Mouse (Mus musculus): Measurements from ENCODE around the gene Gm853. TPM values are rescaled to one million over a fixed set of nuclear protein-coding genes. Genes with fewer than 3 reads are reported as not detected.

Gene Gm853
- polyA plus RNA-seq, 2 experiments: not detected

GRCm38 (mm10) chr4:130183879-130184278, 38.3 kb downstream of the Gm853 start:
- Histone ChIP-seq H3K36me3 (replicated peaks; ENCODE audit: control insufficient read depth, insufficient read depth, low read depth) (no peaks in the 10 kb centered on the region), H3K27me3 (ENCODE audit: control insufficient read depth, insufficient read depth, low read length) (no peaks in the 10 kb centered on the region; the same call in 1 of the 2 replicates), H3K4me2 (ENCODE audit: low read depth) (no peak overlapping the region), H3K9ac (replicated peaks) (no peak overlapping the region), H3K4me3 (ENCODE audit: insufficient read depth in 1 of 2, low read depth in 2 of 2, low read length in 2 of 2) (no peak overlapping the region), H3K9me3 (ENCODE audit: control insufficient read depth, low read length) (no peaks in the 10 kb centered on the region), H3K27ac (no peak overlapping the region), H3K4me1 (replicated peaks; ENCODE audit: control insufficient read depth in 2 of 2, insufficient read depth in 2 of 2, low read length in 1 of 2) (peaks cover 0 to 2% of the 10 kb centered on the region in 2 experiments; a peak in 1 of 4 replicates)
- TF ChIP-seq EP300 (IDR thresholded peaks at IDR 0.05; ENCODE audit: low read depth) (no peak), CTCF (IDR thresholded peaks at IDR 0.05; ENCODE audit: low read depth) (no peak)
- ATAC-seq (ENCODE audit: insufficient read depth): no peak
- DNase-seq (ENCODE audit: low read depth in 3 of 3, low spot score in 3 of 3): no peak
- 65% methylated on average over 5 of the region's 5 CpGs for WGBS (ENCODE audit: insufficient replicate concordance)

GRCm38 (mm10) chr4:130183023-130183422, 39.2 kb downstream of the Gm853 start:
- DNase-seq (ENCODE audit: low read depth in 3 of 3, low spot score in 3 of 3): no peak
- WGBS (ENCODE audit: insufficient replicate concordance): 70% methylated on average over 13 of the region's 13 CpGs
- Histone ChIP-seq H3K9me3 (ENCODE audit: control insufficient read depth, low read length) (no peaks in the 10 kb centered on the region), H3K9ac (replicated peaks) (no peak overlapping the region), H3K4me2 (ENCODE audit: low read depth) (no peak overlapping the region), H3K27me3 (ENCODE audit: control insufficient read depth, insufficient read depth, low read length) (no peaks in the 10 kb centered on the region; the same call in 1 of the 2 replicates), H3K4me1 (replicated peaks; ENCODE audit: control insufficient read depth in 2 of 2, insufficient read depth in 2 of 2, low read length in 1 of 2) (no peaks in the 10 kb centered on the region), H3K36me3 (replicated peaks; ENCODE audit: control insufficient read depth, insufficient read depth, low read depth) (no peaks in the 10 kb centered on the region), H3K27ac (no peak overlapping the region), H3K4me3 (ENCODE audit: insufficient read depth in 1 of 2, low read depth in 2 of 2, low read length in 2 of 2) (no peak overlapping the region)
- ATAC-seq (ENCODE audit: insufficient read depth): no peak
- TF ChIP-seq EP300 (IDR thresholded peaks at IDR 0.05; ENCODE audit: low read depth): no peak

GRCm38 (mm10) chr4:130181886-130182285, 40.3 kb downstream of the Gm853 start:
- Histone ChIP-seq H3K4me1 (replicated peaks; ENCODE audit: control insufficient read depth in 2 of 2, insufficient read depth in 2 of 2, low read length in 1 of 2) (0 out of 4 replicates have a peak, but pooled peaks cover 0 to 1% of the 10 kb centered on the region in 2 experiments), H3K9me3 (ENCODE audit: control insufficient read depth, low read length) (no peaks in the 10 kb centered on the region), H3K9ac (replicated peaks) (no peak overlapping the region), H3K36me3 (replicated peaks; ENCODE audit: control insufficient read depth, insufficient read depth, low read depth) (no peaks in the 10 kb centered on the region), H3K4me2 (ENCODE audit: low read depth) (no peak overlapping the region), H3K27ac (no peak overlapping the region), H3K4me3 (ENCODE audit: insufficient read depth in 1 of 2, low read depth in 2 of 2, low read length in 2 of 2) (no peak overlapping the region), H3K27me3 (ENCODE audit: control insufficient read depth, insufficient read depth, low read length) (peaks cover 3% of the 10 kb centered on the region)
- WGBS (ENCODE audit: insufficient replicate concordance): 31% methylated on average over 4 of the region's 4 CpGs
- DNase-seq (ENCODE audit: low read depth in 3 of 3, low spot score in 3 of 3) (no peak), ATAC-seq (ENCODE audit: insufficient read depth) (no peak)
- TF ChIP-seq EP300 (IDR thresholded peaks at IDR 0.05; ENCODE audit: low read depth) (no peak), CTCF (IDR thresholded peaks at IDR 0.05; ENCODE audit: low read depth) (no peak)

GRCm38 (mm10) chr4:130180909-130181602, 41.1 kb downstream of the Gm853 start:
- peaks cover 3% of the 10 kb centered on the region for H3K27me3 ChIP-seq (ENCODE audit: control insufficient read depth, insufficient read depth, low read length)
- no peaks in the 10 kb centered on the region for H3K36me3 ChIP-seq (replicated peaks; ENCODE audit: control insufficient read depth, insufficient read depth, low read depth)
- TF ChIP-seq CTCF (IDR thresholded peaks at IDR 0.05; ENCODE audit: low read depth): no peak
- no peak for TF ChIP-seq EP300 (IDR thresholded peaks at IDR 0.05; ENCODE audit: low read depth)
- peaks cover 0 to 2% of the 10 kb centered on the region in 2 experiments; a peak in 1 of 4 replicates for H3K4me1 ChIP-seq (replicated peaks; ENCODE audit: control insufficient read depth in 2 of 2, insufficient read depth in 2 of 2, low read length in 1 of 2)
- H3K4me3 ChIP-seq (ENCODE audit: insufficient read depth in 1 of 2, low read depth in 2 of 2, low read length in 2 of 2): no peak overlapping the region
- 50% methylated on average over 7 of the region's 7 CpGs for WGBS (ENCODE audit: insufficient replicate concordance)
- no peak overlapping the region for H3K9ac ChIP-seq (replicated peaks)
- no peak overlapping the region for H3K4me2 ChIP-seq (ENCODE audit: low read depth)
- ATAC-seq (ENCODE audit: insufficient read depth): no peak
- no peak overlapping the region for H3K27ac ChIP-seq
- no peaks in the 10 kb centered on the region for H3K9me3 ChIP-seq (ENCODE audit: control insufficient read depth, low read length)
- DNase-seq (ENCODE audit: low read depth in 3 of 3, low spot score in 3 of 3): no peak

- Histone ChIP-seq H3K4me1 (replicated peaks; ENCODE audit: control insufficient read depth in 2 of 2, insufficient read depth in 2 of 2, low read length in 1 of 2) (peaks cover 0 to 3% of the 10 kb centered on the region in 2 experiments; a peak in 3 of 4 replicates), H3K4me3 (ENCODE audit: insufficient read depth in 1 of 2, low read depth in 2 of 2, low read length in 2 of 2) (no peak overlapping the region), H3K4me2 (ENCODE audit: low read depth) (no peak overlapping the region), H3K36me3 (replicated peaks; ENCODE audit: control insufficient read depth, insufficient read depth, low read depth) (no peaks in the 10 kb centered on the region), H3K9ac (replicated peaks) (no peak overlapping the region), H3K27ac (no peak overlapping the region), H3K27me3 (ENCODE audit: control insufficient read depth, insufficient read depth, low read length) (peaks cover 10% of the 10 kb centered on the region), H3K9me3 (ENCODE audit: control insufficient read depth, low read length) (no peaks in the 10 kb centered on the region)
- ATAC-seq (ENCODE audit: insufficient read depth): no peak
- DNase-seq (ENCODE audit: low read depth in 3 of 3, low spot score in 3 of 3): no peak
- TF ChIP-seq EP300 (IDR thresholded peaks at IDR 0.05; ENCODE audit: low read depth): no peak
- TF ChIP-seq CTCF (IDR thresholded peaks at IDR 0.05; ENCODE audit: low read depth): no peak
- WGBS (ENCODE audit: insufficient replicate concordance): 48% methylated on average over 3 of the region's 3 CpGs
Measured at GRCm38 (mm10) chr4:130179876-130180275, 42.3 kb downstream of the Gm853 start.

All from liver, embryonic 14.5 days (tissue).